Mouse (Mus musculus) spleen, adult 12 weeks (tissue): ENCODE measurements around the gene Dennd1a.

Source experiments
- DNase-seq: peaks from one replicate; pipeline ENCODE4 v3.0.0; 2022; ENCODE audit warnings: low spot score

Gene Dennd1a

GRCm38 (mm10) chr2:38164326-38165035, 122.7 kb downstream of the Dennd1a start:
- DNase-seq = no peak

- DNase-seq = no peak
Observed at GRCm38 (mm10) chr2:38162486-38162885, 124.7 kb downstream of the Dennd1a start.

- DNase-seq = no peak
Observed at GRCm38 (mm10) chr2:38161484-38161883, 125.7 kb downstream of the Dennd1a start.

GRCm38 (mm10) chr2:38159736-38160135, 127.5 kb downstream of the Dennd1a start:
- no peak for DNase-seq

- DNase-seq = no peak
Observed at GRCm38 (mm10) chr2:38157002-38157401, 130.2 kb downstream of the Dennd1a start.

GRCm38 (mm10) chr2:38156001-38156400, 131.2 kb downstream of the Dennd1a start:
- DNase-seq = no peak

GRCm38 (mm10) chr2:38144831-38145230, 142.4 kb downstream of the Dennd1a start:
- DNase-seq = no peak

GRCm38 (mm10) chr2:38144067-38144779, 143.0 kb downstream of the Dennd1a start:
- no peak for DNase-seq

- no peak for DNase-seq
Observed at GRCm38 (mm10) chr2:38142905-38143304, 144.3 kb downstream of the Dennd1a start.

- no peak for DNase-seq
Observed at GRCm38 (mm10) chr2:38142210-38142609, 145.0 kb downstream of the Dennd1a start.

- no peak for DNase-seq
Observed at GRCm38 (mm10) chr2:38139536-38139935, 147.7 kb downstream of the Dennd1a start.

GRCm38 (mm10) chr2:38137086-38137485, 150.1 kb downstream of the Dennd1a start:
- no peak for DNase-seq

- no peak for DNase-seq
Observed at GRCm38 (mm10) chr2:38135427-38135826, 151.8 kb downstream of the Dennd1a start.

GRCm38 (mm10) chr2:38133036-38133825, 154.0 kb downstream of the Dennd1a start:
- DNase-seq = no peak

GRCm38 (mm10) chr2:38132233-38132822, 154.9 kb downstream of the Dennd1a start:
- DNase-seq = no peak

- DNase-seq = no peak
Observed at GRCm38 (mm10) chr2:38131538-38131937, 155.7 kb downstream of the Dennd1a start.

- DNase-seq = no peak
Observed at GRCm38 (mm10) chr2:38129961-38130802, 157.0 kb downstream of the Dennd1a start.

GRCm38 (mm10) chr2:38126383-38126732, 160.8 kb downstream of the Dennd1a start:
- peak; percentile 8 for DNase-seq

- DNase-seq = no peak
Observed at GRCm38 (mm10) chr2:38125671-38126382, 161.4 kb downstream of the Dennd1a start.

GRCm38 (mm10) chr2:38124727-38125126, 162.5 kb downstream of the Dennd1a start:
- DNase-seq = no peak

- DNase-seq = no peak
Observed at GRCm38 (mm10) chr2:38115000-38115399, 172.2 kb downstream of the Dennd1a start.
